8 mouse cellular contexts compared by ENCODE assay signal in genomic region chr3:69860589-69861521, GRCm38 (mm10). TPM values are rescaled to one million over a fixed set of nuclear protein-coding genes. Genes with fewer than 3 reads are reported as not detected.
DNase-seq lines count a peak whose midpoint lies in the region; ATAC-seq and TF ChIP-seq lines count a peak whose summit lies in the region.

No protein-coding gene starts in this region.

- peak overlapping the region; percentile 93 for H3K4me2 ChIP-seq in hindbrain, embryonic 11.5 days (replicated peaks; ENCODE audit: low read depth, low read length)
- H3K4me2 ChIP-seq in stomach, embryonic 16.5 days (ENCODE audit: low read depth, low read length), result peak overlapping the region; percentile 94

- H3K9me3 ChIP-seq in hindbrain, embryonic 11.5 days (ENCODE audit: control insufficient read depth, low read length), result no peaks in the 10 kb centered on the region
- no peaks in the 10 kb centered on the region for H3K9me3 ChIP-seq in stomach, embryonic 16.5 days (replicated peaks; ENCODE audit: control insufficient read depth, low read length)

- peak overlapping the region; percentile 48 for H3K4me3 ChIP-seq in hindbrain, embryonic 11.5 days (ENCODE audit: low read depth, low read length)
- peak overlapping the region; percentile 58 for H3K4me3 ChIP-seq in left cerebral cortex, adult 2 months
- H3K4me3 ChIP-seq in stomach, embryonic 16.5 days (replicated peaks; ENCODE audit: low read length), result peak overlapping the region; percentile 48

- no peaks in the 10 kb centered on the region for H3K4me1 ChIP-seq in hindbrain, embryonic 11.5 days (replicated peaks; ENCODE audit: control insufficient read depth, insufficient read depth, low read length)
- H3K4me1 ChIP-seq in stomach, embryonic 16.5 days (ENCODE audit: control insufficient read depth, insufficient read depth, low read length), result peaks cover 9% of the 10 kb centered on the region

- ATAC-seq in hindbrain, embryonic 11.5 days (ENCODE audit: low FRiP score), result peak; percentile 79
- 0 out of 2 replicates have a peak, but pooled peaks have one; percentile 24 for ATAC-seq in megakaryocyte progenitor cell, adult 5-6 weeks (replicated peaks; ENCODE audit: poor library complexity)
- ATAC-seq in stomach, embryonic 16.5 days (ENCODE audit: insufficient read depth, low FRiP score), result peak; percentile 45; the same call in 1 of the 2 replicates

- peak overlapping the region; percentile 23; the same call in 1 of the 2 replicates for H3K9ac ChIP-seq in hindbrain, embryonic 11.5 days (ENCODE audit: low read depth, low read length)
- peak overlapping the region; percentile 72 for H3K9ac ChIP-seq in stomach, embryonic 16.5 days (ENCODE audit: low read length)

- intact Hi-C loops in left cerebral cortex, adult 2 months (cut with DNase I), result no loop called here

- no peaks in the 10 kb centered on the region for H3K36me3 ChIP-seq in hindbrain, embryonic 11.5 days (ENCODE audit: control insufficient read depth, insufficient read depth, low read length)
- H3K36me3 ChIP-seq in stomach, embryonic 16.5 days (ENCODE audit: control insufficient read depth, insufficient read depth, low read length), result no peaks in the 10 kb centered on the region

- no peak overlapping the region for H3K27ac ChIP-seq in hindbrain, embryonic 11.5 days (ENCODE audit: low read depth, low read length)
- peak overlapping the region; percentile 78 for H3K27ac ChIP-seq in left cerebral cortex, adult 2 months
- peak overlapping the region; percentile 89 for H3K27ac ChIP-seq in stomach, embryonic 16.5 days (ENCODE audit: low read length)

- no peaks in the 10 kb centered on the region; the same call in 1 of the 2 replicates for H3K27me3 ChIP-seq in hindbrain, embryonic 11.5 days (ENCODE audit: control insufficient read depth, insufficient read depth, low read length)
- H3K27me3 ChIP-seq in stomach, embryonic 16.5 days (ENCODE audit: control insufficient read depth, insufficient read depth, low read length), result no peaks in the 10 kb centered on the region

- DNase-seq in kidney, adult 18-20 months, result peak; percentile 8
- no peak for DNase-seq in kidney, adult 9 months
- peak; percentile 77 for DNase-seq in embryo, embryonic 11 days
- DNase-seq in hindbrain, embryonic 11.5 days (ENCODE audit: low spot score), result peak; percentile 63
- peak; percentile 48 to 50 for DNase-seq in left cerebral cortex, adult 2 months (ENCODE audit: extremely low spot score in 1 of 2, low spot score in 2 of 2)
- no peak for DNase-seq in thymus, postnatal 25 days

- WGBS in hindbrain, embryonic 11.5 days, result under 1% methylated on average over 40 of the region's 40 CpGs
- WGBS in stomach, embryonic 16.5 days, result under 1% methylated on average over 40 of the region's 40 CpGs

- TF ChIP-seq CTCF in left cerebral cortex, adult 2 months (IDR thresholded peaks at IDR 0.05), result peak; percentile 37

RNA-seq across cellular contexts. Expression of gene Sptssb, which starts 1.1 kb away (rescaled TPM):
- polyA plus RNA-seq in hindbrain, embryonic 11.5 days (2014; fragmentation: Nextera tagmentation; extraction: Ambion mirVana), result 0.11 TPM in 1 of 2 replicates, not detected in the other
- total RNA-seq in left cerebral cortex, adult 2 months (2021), result 1 to 10 TPM; 5.3 to 5.8 TPM
- total RNA-seq in megakaryocyte progenitor cell, adult 5-6 weeks (2015), result not detected in 2 replicates
- total RNA-seq in megakaryocyte progenitor cell, adult 5-6 weeks (2017), result not detected in 2 replicates
- polyA plus RNA-seq in stomach, embryonic 16.5 days (2015; fragmentation: Nextera tagmentation; extraction: Ambion mirVana), result 60.5 and 99.1 TPM in 2 replicates

Comparison
In these comparisons a context has a peak if more than half of its experiments do, and no peak if none do; other contexts are left out.
1. DNase-seq: peak in kidney, adult 18-20 months (single experiment), embryo, embryonic 11 days (single experiment), hindbrain, embryonic 11.5 days (single experiment) and left cerebral cortex, adult 2 months (2 of 2); none in kidney, adult 9 months (single experiment) and thymus, postnatal 25 days (single experiment).
2. ATAC-seq: peak in every context shown above with its lines; median percentile 79 in hindbrain, embryonic 11.5 days; 45 in stomach, embryonic 16.5 days; 24 in megakaryocyte progenitor cell, adult 5-6 weeks.
3. RNA of gene Sptssb, which starts 1.1 kb away (total RNA-seq): 5.3 to 5.8 TPM in left cerebral cortex, adult 2 months; not detected in megakaryocyte progenitor cell, adult 5-6 weeks; every median in the first group is over 4 times any median in the second.
4. Peak in every context shown above with its lines, with median percentiles within 50 percentile points of each other: H3K4me3 ChIP-seq.